ENCODE assay signal across 26 mouse cellular contexts in genomic region chr11:90380131-90380685, GRCm38 (mm10). TPM values are rescaled to one million over a fixed set of nuclear protein-coding genes. Genes with fewer than 3 reads are reported as not detected.
DNase-seq lines count a peak whose midpoint lies in the region; ATAC-seq lines count a peak whose summit lies in the region.
"Had no signal": no experiment of that assay in that cellular context is flagged by ENCODE, and none has a peak within 500 bp of the region (broad histone marks: within the 10 kb centered on the region; RNA-seq: fewer than 3 reads in every experiment).

No protein-coding gene starts in this region.

- WGBS in kidney, embryonic 15.5 days: 78% methylated on average over 10 of the region's 10 CpGs
- WGBS in embryonic facial prominence, embryonic 15.5 days: 76% methylated on average over 10 of the region's 10 CpGs
- 89% methylated on average over 10 of the region's 10 CpGs for WGBS in hindbrain, embryonic 11.5 days

- 0 out of 2 replicates have a peak, but pooled peaks cover 3% of the 10 kb centered on the region for H3K27me3 ChIP-seq in kidney, embryonic 15.5 days
- H3K27me3 ChIP-seq in embryonic facial prominence, embryonic 15.5 days: no peaks in the 10 kb centered on the region
- H3K27me3 ChIP-seq in hindbrain, embryonic 11.5 days (ENCODE audit: control insufficient read depth, insufficient read depth, low read length): no peaks in the 10 kb centered on the region
- H3K27me3 ChIP-seq: heart, embryonic 13.5 days; lung, embryonic 15.5 days had no signal

- H3K27ac ChIP-seq in kidney, embryonic 15.5 days: no peak overlapping the region
- no peak overlapping the region for H3K27ac ChIP-seq in embryonic facial prominence, embryonic 15.5 days (replicated peaks)
- H3K27ac ChIP-seq in hindbrain, embryonic 11.5 days (ENCODE audit: low read depth, low read length): no peak overlapping the region
- H3K27ac ChIP-seq: heart, embryonic 13.5 days; hindbrain, embryonic 15.5 days; lung, embryonic 15.5 days had no signal

- H3K4me3 ChIP-seq in kidney, embryonic 15.5 days (replicated peaks): no peak overlapping the region
- no peak overlapping the region for H3K4me3 ChIP-seq in embryonic facial prominence, embryonic 15.5 days (replicated peaks)
- H3K4me3 ChIP-seq in hindbrain, embryonic 11.5 days (ENCODE audit: low read depth, low read length): no peak overlapping the region
- H3K4me3 ChIP-seq: heart, embryonic 13.5 days; hindbrain, embryonic 15.5 days; lung, embryonic 15.5 days had no signal

- H3K4me2 ChIP-seq in kidney, embryonic 15.5 days: no peak overlapping the region
- no peak overlapping the region for H3K4me2 ChIP-seq in embryonic facial prominence, embryonic 15.5 days (replicated peaks)
- no peak overlapping the region for H3K4me2 ChIP-seq in hindbrain, embryonic 11.5 days (replicated peaks; ENCODE audit: low read depth, low read length)
- H3K4me2 ChIP-seq: heart, embryonic 13.5 days; hindbrain, embryonic 15.5 days; liver, embryonic 11.5 days; lung, embryonic 15.5 days; midbrain, embryonic 11.5 days had no signal

- no peak overlapping the region for H3K9ac ChIP-seq in kidney, embryonic 15.5 days
- no peak overlapping the region for H3K9ac ChIP-seq in embryonic facial prominence, embryonic 15.5 days
- no peak overlapping the region for H3K9ac ChIP-seq in hindbrain, embryonic 11.5 days (ENCODE audit: low read depth, low read length)
- H3K9ac ChIP-seq: heart, embryonic 13.5 days; hindbrain, embryonic 15.5 days; lung, embryonic 15.5 days had no signal

- DNase-seq in heart, adult 11 months: peak; percentile 90
- no peak for DNase-seq in heart, adult 18-20 months
- DNase-seq in kidney, adult 9 months: peak; percentile 20
- DNase-seq in hindbrain, embryonic 11.5 days (ENCODE audit: low spot score): no peak
- DNase-seq: adrenal gland, adult 2 months; B cell, adult 2 months; cerebellum, adult 2 months; cerebellum, postnatal 36 days; gastrocnemius, postnatal 10 days; kidney, adult 11 months; kidney, postnatal 10 days; layer of hippocampus, postnatal 36 days; right cerebral cortex, postnatal 25 days; thymus, adult 18-20 months; thymus, postnatal 25 days had no signal

- ATAC-seq in kidney, embryonic 15.5 days (replicated peaks; ENCODE audit: low FRiP score): no peak
- ATAC-seq in embryonic facial prominence, embryonic 15.5 days (ENCODE audit: insufficient number of reproducible peaks, low FRiP score, low TSS enrichment, low read depth): 0 out of 2 replicates have a peak, but pooled peaks have one; percentile 26
- peak; percentile 29 for ATAC-seq in megakaryocyte progenitor cell, adult 5-6 weeks (replicated peaks; ENCODE audit: poor library complexity)
- no peak for ATAC-seq in hindbrain, embryonic 11.5 days (ENCODE audit: low FRiP score)
- ATAC-seq: inflammation-experienced regulatory T-cells, adult 6 months; midbrain, embryonic 16.5 days had no signal

- H3K36me3 ChIP-seq in kidney, embryonic 15.5 days: no peaks in the 10 kb centered on the region
- H3K36me3 ChIP-seq in embryonic facial prominence, embryonic 15.5 days: no peaks in the 10 kb centered on the region
- no peaks in the 10 kb centered on the region for H3K36me3 ChIP-seq in hindbrain, embryonic 11.5 days (ENCODE audit: control insufficient read depth, insufficient read depth, low read length)
- H3K36me3 ChIP-seq: heart, embryonic 13.5 days; hindbrain, embryonic 15.5 days; lung, embryonic 15.5 days had no signal

- peaks cover 16% of the 10 kb centered on the region for H3K4me1 ChIP-seq in kidney, embryonic 15.5 days
- peaks cover 39% of the 10 kb centered on the region for H3K4me1 ChIP-seq in embryonic facial prominence, embryonic 15.5 days
- H3K4me1 ChIP-seq in hindbrain, embryonic 11.5 days (replicated peaks; ENCODE audit: control insufficient read depth, insufficient read depth, low read length): peaks cover 4% of the 10 kb centered on the region; the same call in 1 of the 2 replicates

- no peaks in the 10 kb centered on the region for H3K9me3 ChIP-seq in kidney, embryonic 15.5 days (replicated peaks)
- no peaks in the 10 kb centered on the region for H3K9me3 ChIP-seq in embryonic facial prominence, embryonic 15.5 days (replicated peaks)
- H3K9me3 ChIP-seq in hindbrain, embryonic 11.5 days (ENCODE audit: control insufficient read depth, low read length): no peaks in the 10 kb centered on the region
- H3K9me3 ChIP-seq: heart, embryonic 13.5 days; hindbrain, embryonic 15.5 days; lung, embryonic 15.5 days had no signal

RNA-seq across cellular contexts. Expression of gene Hlf, which starts 10.5 kb away (rescaled TPM):
- total RNA-seq in heart, adult 18-20 months (2021): 10 to 100 TPM; 11.3 TPM
- polyA plus RNA-seq in kidney, embryonic 15.5 days (2015; fragmentation: Nextera tagmentation; extraction: Ambion mirVana): 1.9 and 2.9 TPM in 2 replicates
- polyA plus RNA-seq in embryonic facial prominence, embryonic 15.5 days (2015; fragmentation: Nextera tagmentation; extraction: Ambion mirVana): 10.0 and 10.4 TPM in 2 replicates
- total RNA-seq in megakaryocyte progenitor cell, adult 5-6 weeks (2015): 17.7 and 20.0 TPM in 2 replicates
- total RNA-seq in megakaryocyte progenitor cell, adult 5-6 weeks (2017): 2.5 and 13.2 TPM in 2 replicates
- 1.2 and 1.4 TPM in 2 replicates for polyA plus RNA-seq in hindbrain, embryonic 11.5 days (2014; fragmentation: Nextera tagmentation; extraction: Ambion mirVana)
- total RNA-seq: neutrophil, adult 5-6 weeks had no signal

Comparison
In these comparisons a context has a peak if more than half of its experiments do, and no peak if none do; other contexts are left out.
1. DNase-seq: peak in heart, adult 11 months (single experiment) and kidney, adult 9 months (single experiment); none in heart, adult 18-20 months (0 of 2) and hindbrain, embryonic 11.5 days (single experiment).
2. ATAC-seq: peak in embryonic facial prominence, embryonic 15.5 days (single experiment) and megakaryocyte progenitor cell, adult 5-6 weeks (single experiment); none in kidney, embryonic 15.5 days (single experiment) and hindbrain, embryonic 11.5 days (single experiment).